Mouse (Mus musculus): ENCODE data around the gene Vps29. TPM values are rescaled to one million over a fixed set of nuclear protein-coding genes. Genes with fewer than 3 reads are reported as not detected.

Gene Vps29
- total RNA-seq, 1 experiment = 135 TPM

GRCm38 (mm10) chr5:122412826-122413225 lies 58.7 kb downstream of the Vps29 start:
- TF ChIP-seq ZC3H11A (IDR thresholded peaks at IDR 0.05; ENCODE audit: borderline replicate concordance, low read depth, low read length) (no peak), CHD2 (IDR thresholded peaks at IDR 0.05; ENCODE audit: low read depth, low read length) (no peak), MAFK (IDR thresholded peaks at IDR 0.05; ENCODE audit: insufficient read depth, low read depth, low read length) (no peak), HCFC1 (IDR thresholded peaks at IDR 0.05; ENCODE audit: borderline replicate concordance, insufficient read depth, low read length) (no peak), ZNF384 (IDR thresholded peaks at IDR 0.05; ENCODE audit: low read depth, low read length) (no peak)
- Histone ChIP-seq H3K36me3 (ENCODE audit: control insufficient read depth, insufficient read depth, low read length, poor library complexity, severe bottlenecking) (no peaks in the 10 kb centered on the region), H3K4me3 (ENCODE audit: insufficient read depth in 1 of 2, low read depth in 1 of 2, low read length in 2 of 2, poor library complexity in 1 of 2, severe bottlenecking in 1 of 2) (no peak overlapping the region), H3K4me1 (ENCODE audit: control insufficient read depth in 2 of 2, insufficient read depth in 2 of 2, low read length in 2 of 2, poor library complexity in 1 of 2) (peaks cover 0 to 6% of the 10 kb centered on the region in 2 experiments; a peak in 1 of 4 replicates), H3K9me3 (ENCODE audit: control insufficient read depth, insufficient read depth, low read depth, low read length) (no peaks in the 10 kb centered on the region), H3K27ac (ENCODE audit: insufficient read depth, low read depth, low read length, poor library complexity, severe bottlenecking) (no peak overlapping the region), H3K9ac (ENCODE audit: insufficient read depth, low read depth, low read length, poor library complexity, severe bottlenecking) (no peak overlapping the region)
- in situ Hi-C loops (cut with MboI; ENCODE audit: low sequenced_read_pairs in 2 of 2, unreplicated experiment in 2 of 2) = no loop called here
- DNase-seq (ENCODE audit: low read depth, low spot score) = no peak

GRCm38 (mm10) chr5:122414351-122414750 lies 60.2 kb downstream of the Vps29 start:
- H3K27ac ChIP-seq (ENCODE audit: insufficient read depth, low read depth, low read length, poor library complexity, severe bottlenecking) = no peak overlapping the region
- in situ Hi-C loops (cut with MboI; ENCODE audit: low sequenced_read_pairs in 2 of 2, unreplicated experiment in 2 of 2) = no loop called here

More at GRCm38 (mm10) chr5:122414351-122414750, 60.2 kb downstream of the Vps29 start:
- Histone ChIP-seq H3K36me3 (ENCODE audit: control insufficient read depth, insufficient read depth, low read length, poor library complexity, severe bottlenecking) (no peaks in the 10 kb centered on the region), H3K4me3 (ENCODE audit: insufficient read depth in 1 of 2, low read depth in 1 of 2, low read length in 2 of 2, poor library complexity in 1 of 2, severe bottlenecking in 1 of 2) (no peak overlapping the region), H3K9me3 (ENCODE audit: control insufficient read depth, insufficient read depth, low read depth, low read length) (no peaks in the 10 kb centered on the region), H3K4me1 (ENCODE audit: control insufficient read depth in 2 of 2, insufficient read depth in 2 of 2, low read length in 2 of 2, poor library complexity in 1 of 2) (peaks cover 0 to 6% of the 10 kb centered on the region in 2 experiments; a peak in 1 of 4 replicates), H3K9ac (ENCODE audit: insufficient read depth, low read depth, low read length, poor library complexity, severe bottlenecking) (no peak overlapping the region)
- DNase-seq (ENCODE audit: low read depth, low spot score) = no peak
- TF ChIP-seq MAFK (IDR thresholded peaks at IDR 0.05; ENCODE audit: insufficient read depth, low read depth, low read length) (no peak), ZC3H11A (IDR thresholded peaks at IDR 0.05; ENCODE audit: borderline replicate concordance, low read depth, low read length) (no peak), HCFC1 (IDR thresholded peaks at IDR 0.05; ENCODE audit: borderline replicate concordance, insufficient read depth, low read length) (no peak), CHD2 (IDR thresholded peaks at IDR 0.05; ENCODE audit: low read depth, low read length) (no peak), ZNF384 (IDR thresholded peaks at IDR 0.05; ENCODE audit: low read depth, low read length) (no peak)

Other genes with a start within 250 kb of the Vps29 start
- 1.7 and 2.2 TPM in 2 replicates for gene Ccdc63, start 213.5 kb upstream of the Vps29 start, total RNA-seq (2012; rRNA removed)
- 245 and 265 TPM in 2 replicates for gene Ppp1cc, start 196.1 kb upstream of the Vps29 start, total RNA-seq (2012; rRNA removed)
- 35.7 and 39.3 TPM in 2 replicates for gene Hvcn1, start 147.6 kb upstream of the Vps29 start, total RNA-seq (2012; rRNA removed)
- 15.4 and 23.7 TPM in 2 replicates for gene Tctn1, start 89.9 kb upstream of the Vps29 start, total RNA-seq (2012; rRNA removed)
- 21.1 and 21.2 TPM in 2 replicates for gene Pptc7, start 70.0 kb upstream of the Vps29 start, total RNA-seq (2012; rRNA removed)
- 20.5 and 23.9 TPM in 2 replicates for gene Rad9b, start 136 bp upstream of the Vps29 start, total RNA-seq (2012; rRNA removed)
- gene Gpn3, start 17.5 kb downstream of the Vps29 start, total RNA-seq (2012; rRNA removed) = 101 and 105 TPM in 2 replicates
- gene Fam216a, start 18.0 kb downstream of the Vps29 start, total RNA-seq (2012; rRNA removed) = 20.0 and 32.7 TPM in 2 replicates
- 135 and 165 TPM in 2 replicates for gene Arpc3, start 37.5 kb downstream of the Vps29 start, total RNA-seq (2012; rRNA removed)
- gene Anapc7, start 67.3 kb downstream of the Vps29 start, total RNA-seq (2012; rRNA removed) = 51.8 and 63.2 TPM in 2 replicates
- gene Atp2a2, start 147.9 kb downstream of the Vps29 start, total RNA-seq (2012; rRNA removed) = 372 and 457 TPM in 2 replicates

Measured in ES-E14 (cell line).